Mouse (Mus musculus) neural tube, embryonic 12.5 days (tissue): ENCODE measurements around the gene Tnk1. TPM values are rescaled to one million over a fixed set of nuclear protein-coding genes. Genes with fewer than 3 reads are reported as not detected.

Experiments used
- ATAC-seq: fragments of 200-750 bp; cut with Nextera tagmentation; 2 replicates; pipeline ENCODE4 v1.8.0; 2017; ENCODE audit warnings: low read depth, mild to moderate bottlenecking, moderate TSS enrichment, moderate library complexity; ENCODE audit not compliant: low FRiP score
- H3K27ac ChIP-seq: fragments of 300-500 bp; sonication (generic); 2 replicates; pipeline ENCODE4 v1.5.1; 2016
- H3K27me3 ChIP-seq: fragments of 300-500 bp; sonication (generic); replicated peaks from 2 replicates; pipeline ENCODE4 v1.6.1; 2016; ENCODE audit warnings: mild to moderate bottlenecking
- H3K36me3 ChIP-seq: fragments of 300-500 bp; sonication (generic); 2 replicates; pipeline ENCODE4 v1.6.1; 2016; ENCODE audit warnings: mild to moderate bottlenecking
- H3K4me1 ChIP-seq: fragments of 300-500 bp; sonication (generic); 2 replicates; pipeline ENCODE4 v1.6.1; 2016
- H3K4me2 ChIP-seq: fragments of 300-500 bp; sonication (generic); replicated peaks from 2 replicates; pipeline ENCODE4 v1.6.1; 2016; ENCODE audit warnings: mild to moderate bottlenecking
- H3K4me3 ChIP-seq: fragments of 300-500 bp; sonication (generic); 2 replicates; pipeline ENCODE4 v1.5.1; 2016
- H3K9ac ChIP-seq: fragments of 300-500 bp; sonication (generic); 2 replicates; pipeline ENCODE4 v1.6.1; 2016; ENCODE audit warnings: mild to moderate bottlenecking
- H3K9me3 ChIP-seq: fragments of 300-500 bp; sonication (generic); 2 replicates; pipeline ENCODE4 v1.6.1; 2016; ENCODE audit warnings: mild to moderate bottlenecking
- WGBS: fragments of 180-500 bp; shearing (Covaris S2); methylation state at CpG from one replicate; pipeline ENCODE4 v1.1.7; 2016; 5-methylcytosine and 5-hydroxymethylcytosine counted together
- polyA plus RNA-seq: library from polyadenylated mRNA; unstranded; fragments of >200 nt; fragmentation: Nextera tagmentation; extraction: Ambion mirVana; gene quantifications from 2 replicates; pipeline ENCODE4 v1.2.1, GENCODE M21; 2016

Gene Tnk1
- polyA plus RNA-seq = 0.22 and 0.30 TPM in 2 replicates

GRCm38 (mm10) chr11:69858113-69858998, at the start of gene Tnk1:
Gene Tnk1, minus strand, starts transcription at chr11:69858730.
- H3K4me2 ChIP-seq = no peak within 1 kb of the TSS
- H3K27me3 ChIP-seq = peaks cover 24% of the 10 kb centered on the region
- H3K9me3 ChIP-seq = no peaks in the 10 kb centered on the region
- no peak for ATAC-seq
- H3K27ac ChIP-seq = no peak within 1 kb of the TSS
- WGBS = 19% methylated on average over 30 of the region's 30 CpGs
- H3K4me1 ChIP-seq = peaks cover 2% of the 10 kb centered on the region
- H3K4me3 ChIP-seq = no peak within 1 kb of the TSS
- H3K9ac ChIP-seq = no peak within 1 kb of the TSS
- H3K36me3 ChIP-seq = no peaks in the 10 kb centered on the region

- H3K4me2 ChIP-seq = no peak overlapping the region
- H3K9ac ChIP-seq = no peak overlapping the region
- H3K27ac ChIP-seq = no peak overlapping the region
- no peaks in the 10 kb centered on the region for H3K27me3 ChIP-seq
- peaks cover 18% of the 10 kb centered on the region for H3K4me1 ChIP-seq
- H3K36me3 ChIP-seq = peaks cover 57% of the 10 kb centered on the region
- 92% methylated on average over 9 of the region's 9 CpGs for WGBS
- no peaks in the 10 kb centered on the region for H3K9me3 ChIP-seq
- no peak for ATAC-seq
- H3K4me3 ChIP-seq = no peak overlapping the region
Observed at GRCm38 (mm10) chr11:69904311-69904710, 45.8 kb upstream of the Tnk1 start.

GRCm38 (mm10) chr11:69902972-69903371, 44.4 kb upstream of the Tnk1 start:
- Histone ChIP-seq H3K27me3 (no peaks in the 10 kb centered on the region), H3K36me3 (peaks cover 45% of the 10 kb centered on the region), H3K4me1 (peaks cover 21% of the 10 kb centered on the region), H3K9ac (no peak overlapping the region), H3K27ac (no peak overlapping the region), H3K4me3 (peak overlapping the region; percentile 77), H3K4me2 (peak overlapping the region; percentile 86), H3K9me3 (no peaks in the 10 kb centered on the region)
- ATAC-seq = no peak
- whole genome bisulfite sequencing = 88% methylated on average over 13 of the region's 13 CpGs

GRCm38 (mm10) chr11:69901993-69902392, 43.5 kb upstream of the Tnk1 start:
- no peak for ATAC-seq
- no peaks in the 10 kb centered on the region for H3K9me3 ChIP-seq
- H3K27me3 ChIP-seq = no peaks in the 10 kb centered on the region
- H3K4me3 ChIP-seq = peak overlapping the region; percentile 77
- peak overlapping the region; percentile 83 for H3K27ac ChIP-seq
- H3K36me3 ChIP-seq = peaks cover 35% of the 10 kb centered on the region
- H3K9ac ChIP-seq = peak overlapping the region; percentile 93
- H3K4me2 ChIP-seq = peak overlapping the region; percentile 86
- H3K4me1 ChIP-seq = peaks cover 21% of the 10 kb centered on the region
- WGBS = under 1% methylated on average over 39 of the region's 39 CpGs

GRCm38 (mm10) chr11:69901406-69901846, 42.9 kb upstream of the Tnk1 start:
- peak overlapping the region; percentile 77 for H3K4me3 ChIP-seq
- H3K36me3 ChIP-seq = peaks cover 30% of the 10 kb centered on the region
- WGBS = under 1% methylated on average over 42 of the region's 42 CpGs
- no peaks in the 10 kb centered on the region for H3K27me3 ChIP-seq
- peak overlapping the region; percentile 86 for H3K4me2 ChIP-seq
- ATAC-seq = peak; percentile 83
- H3K9me3 ChIP-seq = no peaks in the 10 kb centered on the region
- H3K27ac ChIP-seq = peak overlapping the region; percentile 83
- H3K9ac ChIP-seq = peak overlapping the region; percentile 93
- H3K4me1 ChIP-seq = peaks cover 21% of the 10 kb centered on the region

- Histone ChIP-seq H3K27ac (peak within 1 kb of the TSS; percentile 83), H3K4me1 (peaks cover 21% of the 10 kb centered on the region), H3K9me3 (no peaks in the 10 kb centered on the region), H3K9ac (peak within 1 kb of the TSS; percentile 93), H3K4me2 (peak within 1 kb of the TSS; percentile 86), H3K4me3 (peak within 1 kb of the TSS; percentile 77), H3K36me3 (peaks cover 23% of the 10 kb centered on the region), H3K27me3 (no peaks in the 10 kb centered on the region)
- ATAC-seq = peak; percentile 94
- under 1% methylated on average over 38 of the region's 38 CpGs for WGBS
Observed at GRCm38 (mm10) chr11:69900471-69901405, 42.2 kb upstream of the Tnk1 start, which contains the start of the genes 2810408A11Rik and Neurl4. Gene 2810408A11Rik, minus strand, starts transcription at chr11:69900987. Gene Neurl4, plus strand, starts transcription at chr11:69901072.

- H3K27ac ChIP-seq = no peak overlapping the region
- H3K4me2 ChIP-seq = peak overlapping the region; percentile 86
- no peaks in the 10 kb centered on the region for H3K9me3 ChIP-seq
- no peak for ATAC-seq
- H3K4me3 ChIP-seq = peak overlapping the region; percentile 77
- no peaks in the 10 kb centered on the region for H3K27me3 ChIP-seq
- H3K4me1 ChIP-seq = peaks cover 21% of the 10 kb centered on the region
- H3K36me3 ChIP-seq = peaks cover 14% of the 10 kb centered on the region
- peak overlapping the region; percentile 93; the same call in 1 of the 2 replicates for H3K9ac ChIP-seq
- WGBS = 36% methylated on average over 4 of the region's 4 CpGs
Observed at GRCm38 (mm10) chr11:69899870-69900269, 41.3 kb upstream of the Tnk1 start.

GRCm38 (mm10) chr11:69895291-69895690, 36.8 kb upstream of the Tnk1 start, which contains the start of gene Acap1:
Gene Acap1, minus strand, starts transcription at chr11:69895539.
- Histone ChIP-seq H3K9ac (no peak within 1 kb of the TSS), H3K4me3 (no peak within 1 kb of the TSS), H3K4me2 (no peak within 1 kb of the TSS), H3K4me1 (peaks cover 10% of the 10 kb centered on the region), H3K27me3 (no peaks in the 10 kb centered on the region), H3K36me3 (no peaks in the 10 kb centered on the region), H3K27ac (no peak within 1 kb of the TSS), H3K9me3 (no peaks in the 10 kb centered on the region)
- 73% methylated on average over 4 of the region's 4 CpGs for WGBS
- ATAC-seq = no peak

GRCm38 (mm10) chr11:69894671-69895070, 36.1 kb upstream of the Tnk1 start:
- no peak overlapping the region for H3K9ac ChIP-seq
- H3K27me3 ChIP-seq = no peaks in the 10 kb centered on the region
- H3K27ac ChIP-seq = no peak overlapping the region
- no peak overlapping the region for H3K4me2 ChIP-seq
- no peaks in the 10 kb centered on the region for H3K36me3 ChIP-seq
- H3K9me3 ChIP-seq = no peaks in the 10 kb centered on the region
- no peak for ATAC-seq
- no peak overlapping the region for H3K4me3 ChIP-seq
- peaks cover 7% of the 10 kb centered on the region for H3K4me1 ChIP-seq
- WGBS = 92% methylated on average over 5 of the region's 5 CpGs

- Histone ChIP-seq H3K27me3 (no peaks in the 10 kb centered on the region), H3K4me2 (no peak overlapping the region), H3K27ac (no peak overlapping the region), H3K9ac (no peak overlapping the region), H3K4me3 (no peak overlapping the region), H3K4me1 (no peaks in the 10 kb centered on the region), H3K9me3 (no peaks in the 10 kb centered on the region), H3K36me3 (no peaks in the 10 kb centered on the region)
- 80% methylated on average over 4 of the region's 4 CpGs for WGBS
- no peak for ATAC-seq
Observed at GRCm38 (mm10) chr11:69891482-69891881, 33.0 kb upstream of the Tnk1 start.

GRCm38 (mm10) chr11:69886907-69887635, 28.5 kb upstream of the Tnk1 start:
- Histone ChIP-seq H3K36me3 (no peaks in the 10 kb centered on the region), H3K9ac (no peak overlapping the region), H3K27me3 (peaks cover 4% of the 10 kb centered on the region; the same call in 1 of the 2 replicates), H3K4me2 (no peak overlapping the region), H3K9me3 (no peaks in the 10 kb centered on the region), H3K4me3 (no peak overlapping the region), H3K27ac (no peak overlapping the region), H3K4me1 (no peaks in the 10 kb centered on the region)
- no peak for ATAC-seq
- WGBS = 75% methylated on average over 8 of the region's 8 CpGs
